Mouse (Mus musculus): ENCODE results near the gene Upk3a.

- TF ChIP-seq GATA1 (IDR thresholded peaks at IDR 0.05; ENCODE audit: low read length) (no peak), TAL1 (IDR thresholded peaks at IDR 0.05; ENCODE audit: low read length) (no peak)
Observed at GRCm38 (mm10) chr15:85046230-85046950, 29.4 kb downstream of the Upk3a start.

Measured in erythroblast, embryonic 14.5 days (primary cell).